Mouse (Mus musculus) midbrain, embryonic 12.5 days (tissue): ENCODE data around the gene Hsd11b2. TPM values are rescaled to one million over a fixed set of nuclear protein-coding genes. Genes with fewer than 3 reads are reported as not detected.
A peak's percentile ranks its signal among the peaks of the same experiment; 100 is the strongest.

Experiments used
- ATAC-seq: fragments of 200-750 bp; cut with Nextera tagmentation; 2 replicates; pipeline ENCODE4 v1.8.0; 2017; ENCODE audit warnings: low read depth, moderate TSS enrichment, moderate library complexity; ENCODE audit not compliant: low FRiP score
- H3K27ac ChIP-seq: fragments of 300-500 bp; sonication (generic); replicated peaks from 2 replicates; pipeline ENCODE4 v1.5.1; 2016; ENCODE audit warnings: mild to moderate bottlenecking
- H3K27me3 ChIP-seq: fragments of 300-500 bp; sonication (generic); 2 replicates; pipeline ENCODE4 v1.6.1; 2016; ENCODE audit warnings: mild to moderate bottlenecking
- H3K36me3 ChIP-seq: fragments of 300-500 bp; sonication (generic); 2 replicates; pipeline ENCODE4 v1.6.1; 2016
- H3K4me1 ChIP-seq: fragments of 300-500 bp; sonication (generic); 2 replicates; pipeline ENCODE4 v1.6.1; 2016
- H3K4me2 ChIP-seq: fragments of 300-500 bp; sonication (generic); replicated peaks from 2 replicates; pipeline ENCODE4 v1.6.1; 2016; ENCODE audit warnings: mild to moderate bottlenecking, moderate library complexity
- H3K4me3 ChIP-seq: fragments of 300-500 bp; sonication (generic); 2 replicates; pipeline ENCODE4 v1.5.1; 2016; ENCODE audit warnings: mild to moderate bottlenecking
- H3K9ac ChIP-seq: fragments of 300-500 bp; sonication (generic); replicated peaks from 2 replicates; pipeline ENCODE4 v1.6.1; 2016; ENCODE audit warnings: mild to moderate bottlenecking, moderate library complexity
- H3K9me3 ChIP-seq: fragments of 300-500 bp; sonication (generic); 2 replicates; pipeline ENCODE4 v1.6.1; 2016; ENCODE audit warnings: mild to moderate bottlenecking
- WGBS: fragments of 180-500 bp; shearing (Covaris S2); methylation state at CpG from one replicate; pipeline ENCODE4 v1.1.7; 2016; 5-methylcytosine and 5-hydroxymethylcytosine counted together
- polyA plus RNA-seq: library from polyadenylated mRNA; unstranded; fragments of >200 nt; fragmentation: Nextera tagmentation; extraction: Ambion mirVana; gene quantifications from 2 replicates; pipeline ENCODE4 v1.2.1, GENCODE M21; 2016

Gene Hsd11b2
- polyA plus RNA-seq: 20.1 and 23.5 TPM in 2 replicates

DNA sequence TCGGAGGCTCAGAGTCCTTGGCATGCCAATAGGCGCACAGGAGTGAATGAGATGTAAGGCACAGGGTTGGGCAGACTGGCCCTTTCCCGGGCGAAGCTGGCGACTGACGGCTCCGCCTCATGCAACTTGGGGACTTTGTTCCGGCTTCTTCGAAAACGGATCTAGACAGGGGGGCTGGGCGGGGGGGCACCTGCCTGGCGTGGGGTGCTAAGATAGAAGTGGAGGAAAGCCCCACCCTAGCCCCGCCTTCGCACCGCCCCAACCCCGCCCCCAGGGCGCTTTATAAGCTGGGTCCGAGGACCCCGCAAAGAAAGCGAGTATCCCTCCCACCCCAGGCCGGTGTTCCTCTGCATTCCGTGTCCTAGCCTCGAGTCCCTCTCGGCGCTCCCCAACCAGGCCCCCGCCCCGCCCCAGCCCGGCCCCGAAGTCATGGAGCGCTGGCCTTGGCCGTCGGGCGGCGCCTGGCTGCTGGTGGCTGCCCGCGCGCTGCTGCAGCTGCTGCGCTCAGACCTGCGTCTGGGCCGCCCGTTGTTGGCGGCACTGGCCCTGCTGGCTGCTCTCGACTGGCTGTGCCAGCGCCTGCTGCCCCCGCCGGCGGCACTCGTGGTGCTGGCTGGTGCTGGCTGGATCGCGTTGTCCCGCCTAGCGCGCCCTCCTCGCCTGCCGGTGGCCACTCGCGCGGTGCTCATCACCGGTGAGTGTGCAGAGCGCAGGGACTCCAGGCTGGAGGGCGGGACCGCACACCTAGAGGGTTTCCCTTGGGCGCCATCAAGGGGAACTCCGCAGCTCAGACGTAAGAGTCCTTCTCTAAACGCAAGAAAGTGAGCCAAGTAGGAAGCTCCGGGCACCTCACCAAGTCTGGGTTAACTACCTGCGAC is at the start of gene Hsd11b2:
Hsd11b2 (plus strand) TSS at position 320 of the 878 bp plus-strand sequence.
- Histone ChIP-seq H3K27me3 (peaks cover 30% of the 10 kb centered on the region), H3K27ac (peak within 1 kb of the TSS; percentile 80), H3K9me3 (no peaks in the 10 kb centered on the region), H3K4me2 (peak within 1 kb of the TSS; percentile 96), H3K4me3 (peak within 1 kb of the TSS; percentile 67), H3K4me1 (peaks cover 51% of the 10 kb centered on the region), H3K9ac (peak within 1 kb of the TSS; percentile 91), H3K36me3 (peaks cover 17% of the 10 kb centered on the region)
- under 1% methylated on average over 63 of the region's 68 CpGs for WGBS
- peak; percentile 63 for ATAC-seq

GRCm38 (mm10) chr8:105469041-105469695 is 49.4 kb upstream of the Hsd11b2 start:
- H3K27me3 ChIP-seq: peaks cover 18% of the 10 kb centered on the region
- H3K4me3 ChIP-seq: peak overlapping the region; percentile 45; the same call in 1 of the 2 replicates
- H3K27ac ChIP-seq: peak overlapping the region; percentile 80
- no peaks in the 10 kb centered on the region for H3K9me3 ChIP-seq
- peaks cover 18% of the 10 kb centered on the region for H3K36me3 ChIP-seq
- peaks cover 48% of the 10 kb centered on the region for H3K4me1 ChIP-seq
- H3K4me2 ChIP-seq: peak overlapping the region; percentile 64
- WGBS: 30% methylated on average over 6 of the region's 6 CpGs
- H3K9ac ChIP-seq: no peak overlapping the region
- peak; percentile 50 for ATAC-seq

GRCm38 (mm10) chr8:105469816-105470215 is 48.7 kb upstream of the Hsd11b2 start:
- H3K4me1 ChIP-seq: peaks cover 49% of the 10 kb centered on the region
- WGBS: 88% methylated on average over 5 of the region's 5 CpGs
- 0 out of 2 replicates have a peak overlapping the region, but pooled peaks have one; percentile 61 for H3K9ac ChIP-seq
- H3K9me3 ChIP-seq: no peaks in the 10 kb centered on the region
- H3K27me3 ChIP-seq: peaks cover 21% of the 10 kb centered on the region
- H3K36me3 ChIP-seq: peaks cover 18% of the 10 kb centered on the region
- H3K4me3 ChIP-seq: peak overlapping the region; percentile 45
- peak overlapping the region; percentile 80 for H3K27ac ChIP-seq
- no peak for ATAC-seq
- H3K4me2 ChIP-seq: peak overlapping the region; percentile 64

GRCm38 (mm10) chr8:105470262-105470661 is 48.3 kb upstream of the Hsd11b2 start:
- H3K36me3 ChIP-seq: peaks cover 18% of the 10 kb centered on the region
- no peak for ATAC-seq
- peaks cover 26% of the 10 kb centered on the region for H3K27me3 ChIP-seq
- H3K4me1 ChIP-seq: peaks cover 54% of the 10 kb centered on the region
- WGBS: 72% methylated on average over 5 of the region's 5 CpGs
- H3K27ac ChIP-seq: peak overlapping the region; percentile 80
- peak overlapping the region; percentile 45 for H3K4me3 ChIP-seq
- peak overlapping the region; percentile 61 for H3K9ac ChIP-seq
- H3K4me2 ChIP-seq: peak overlapping the region; percentile 64
- no peaks in the 10 kb centered on the region for H3K9me3 ChIP-seq

DNA sequence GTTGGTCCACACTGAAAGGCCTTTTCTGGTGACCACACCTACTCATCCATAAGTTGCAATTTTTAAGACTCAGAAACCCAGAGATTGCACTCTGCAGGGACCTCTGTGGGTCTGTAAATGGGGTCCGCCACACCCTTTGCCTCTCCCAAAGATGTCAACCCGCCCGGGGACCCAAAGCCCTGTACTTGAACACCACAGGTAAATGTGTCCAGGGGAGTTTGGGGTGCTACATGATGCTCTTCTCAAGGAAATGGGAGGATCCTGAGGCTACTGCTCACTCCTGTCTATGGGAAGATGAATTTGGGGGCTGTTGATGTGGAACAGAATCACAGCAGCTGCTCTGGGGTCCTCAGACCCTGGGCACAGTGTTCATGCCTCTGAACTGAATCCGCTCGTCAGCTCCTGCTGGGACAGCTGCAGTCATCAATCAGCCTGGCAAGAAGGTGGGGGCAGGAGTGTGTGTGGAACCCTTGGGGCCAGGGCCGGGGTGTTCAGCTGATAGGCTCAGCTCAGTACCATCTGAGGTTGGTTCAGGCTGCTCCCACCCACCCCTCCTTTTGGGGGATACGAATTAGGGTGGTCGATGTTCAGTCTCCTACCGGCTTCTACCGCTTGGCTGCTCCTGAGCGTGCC is 47.8 kb upstream of the Hsd11b2 start:
- Histone ChIP-seq H3K9me3 (no peaks in the 10 kb centered on the region), H3K4me1 (peaks cover 59% of the 10 kb centered on the region), H3K4me3 (peak overlapping the region; percentile 45), H3K9ac (peak overlapping the region; percentile 61), H3K4me2 (peak overlapping the region; percentile 64), H3K36me3 (peaks cover 18% of the 10 kb centered on the region), H3K27me3 (peaks cover 30% of the 10 kb centered on the region), H3K27ac (peak overlapping the region; percentile 80)
- WGBS: 20% methylated on average over 11 of the region's 11 CpGs
- ATAC-seq: no peak

DNA sequence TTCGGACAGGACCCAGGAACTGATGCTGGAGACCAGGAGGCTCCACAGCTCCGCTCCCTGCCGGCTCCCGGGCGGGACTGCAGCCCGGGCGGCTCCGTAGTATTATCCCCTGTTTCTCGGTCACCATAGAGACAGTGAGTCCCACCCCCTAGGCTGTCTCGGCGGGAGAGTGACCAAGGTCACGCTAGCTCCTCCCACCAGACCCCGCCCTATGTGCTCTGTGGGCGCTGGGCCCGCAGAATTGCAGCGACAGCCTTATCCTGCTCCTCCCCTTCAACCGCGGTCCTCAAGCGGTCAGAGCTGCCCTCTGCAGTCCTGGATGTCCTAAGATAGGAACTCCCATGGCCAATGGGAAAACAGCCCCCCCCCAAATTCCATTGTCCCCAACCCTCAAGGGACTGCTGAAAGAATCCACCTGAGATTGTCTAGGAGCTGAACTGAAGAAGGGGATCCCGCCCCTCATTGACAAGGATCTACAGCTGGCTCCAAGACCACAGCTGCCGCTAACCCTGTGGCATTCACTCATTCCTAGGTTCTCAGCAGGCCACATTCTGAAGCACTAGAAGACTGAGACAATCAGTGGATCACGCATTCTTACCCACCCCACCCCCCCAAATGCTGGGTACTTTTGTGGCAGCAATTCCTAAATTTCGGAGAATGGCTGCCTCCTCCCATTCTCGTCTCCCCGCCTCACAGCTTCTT is 47.1 kb upstream of the Hsd11b2 start, which contains the start of gene Tppp3:
Tppp3 (minus strand) TSS at position 213 of the 702 bp plus-strand sequence.
- WGBS: 4% methylated on average over 25 of the region's 25 CpGs
- peak; percentile 94 for ATAC-seq
- peak within 1 kb of the TSS; percentile 61 for H3K9ac ChIP-seq
- H3K36me3 ChIP-seq: peaks cover 15% of the 10 kb centered on the region
- H3K27me3 ChIP-seq: peaks cover 34% of the 10 kb centered on the region
- no peaks in the 10 kb centered on the region for H3K9me3 ChIP-seq
- peak within 1 kb of the TSS; percentile 64 for H3K4me2 ChIP-seq
- peak within 1 kb of the TSS; percentile 80 for H3K27ac ChIP-seq
- peak within 1 kb of the TSS; percentile 45 for H3K4me3 ChIP-seq
- H3K4me1 ChIP-seq: peaks cover 59% of the 10 kb centered on the region

- no peak overlapping the region for H3K27ac ChIP-seq
- WGBS: 15% methylated on average over 23 of the region's 23 CpGs
Measured at GRCm38 (mm10) chr8:105472414-105472932, 46.1 kb upstream of the Hsd11b2 start.

GRCm38 (mm10) chr8:105472983-105473382 is 45.6 kb upstream of the Hsd11b2 start:
- Histone ChIP-seq H3K4me1 (peaks cover 59% of the 10 kb centered on the region), H3K9me3 (no peaks in the 10 kb centered on the region), H3K4me3 (no peak overlapping the region)

More at GRCm38 (mm10) chr8:105472414-105472932, 46.1 kb upstream of the Hsd11b2 start:
- H3K4me1 ChIP-seq: peaks cover 59% of the 10 kb centered on the region
- 0 out of 2 replicates have a peak overlapping the region, but pooled peaks have one; percentile 3 for H3K4me2 ChIP-seq
- H3K27me3 ChIP-seq: peaks cover 34% of the 10 kb centered on the region
- no peak overlapping the region for H3K9ac ChIP-seq
- no peak for ATAC-seq
- peaks cover 5% of the 10 kb centered on the region for H3K36me3 ChIP-seq
- no peak overlapping the region for H3K4me3 ChIP-seq
- H3K9me3 ChIP-seq: no peaks in the 10 kb centered on the region

DNA sequence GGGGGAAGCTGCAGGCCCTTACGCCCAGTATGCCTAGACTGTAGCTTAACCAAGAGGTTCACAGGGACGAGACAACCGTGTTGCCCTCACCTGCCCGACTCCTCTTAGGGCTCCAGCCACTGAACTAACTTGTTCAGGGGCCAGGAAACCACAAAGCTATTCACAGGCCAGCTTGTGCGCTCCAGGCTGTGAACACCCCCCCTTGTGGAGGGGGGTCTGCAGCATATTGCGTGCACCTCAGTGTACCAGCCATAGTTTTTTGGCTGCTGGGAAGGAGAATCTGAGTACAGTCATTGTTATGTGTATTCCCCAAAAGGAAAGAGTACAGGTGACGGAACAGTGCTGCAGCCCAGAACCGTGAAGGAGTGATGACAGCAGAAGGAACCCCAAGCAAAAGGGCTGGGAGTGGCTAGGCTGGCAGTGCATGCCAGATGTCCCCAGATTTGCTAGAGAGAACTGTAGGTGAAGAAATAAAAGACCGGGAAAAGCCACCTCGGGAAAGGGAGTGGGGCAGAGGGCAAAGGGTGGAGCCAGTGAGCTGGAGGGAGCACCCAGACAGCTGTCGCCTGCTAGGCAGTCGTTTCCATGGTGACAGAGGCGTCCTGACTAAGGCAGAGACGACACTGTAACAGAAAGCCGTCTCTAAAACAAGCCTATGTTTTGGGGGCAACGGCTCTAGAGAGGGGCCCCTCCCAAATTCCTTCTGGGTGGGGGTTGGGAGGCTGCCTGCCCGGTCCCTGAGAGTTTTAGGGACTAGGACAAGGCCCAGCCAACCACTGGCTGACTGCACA is 44.5 kb upstream of the Hsd11b2 start:
- Histone ChIP-seq H3K4me3 (no peak overlapping the region), H3K4me2 (peak overlapping the region; percentile 19), H3K27me3 (peaks cover 34% of the 10 kb centered on the region), H3K27ac (peak overlapping the region; percentile 44), H3K4me1 (peaks cover 58% of the 10 kb centered on the region), H3K36me3 (no peaks in the 10 kb centered on the region), H3K9me3 (no peaks in the 10 kb centered on the region), H3K9ac (peak overlapping the region; percentile 46; the same call in 1 of the 2 replicates)
- 27% methylated on average over 17 of the region's 17 CpGs for WGBS
- no peak for ATAC-seq

More at GRCm38 (mm10) chr8:105472983-105473382, 45.6 kb upstream of the Hsd11b2 start:
- no peak overlapping the region for H3K27ac ChIP-seq
- H3K36me3 ChIP-seq: peaks cover under 1% of the 10 kb centered on the region
- no peak overlapping the region for H3K4me2 ChIP-seq
- no peak overlapping the region for H3K9ac ChIP-seq
- 48% methylated on average over 9 of the region's 9 CpGs for WGBS
- ATAC-seq: no peak
- H3K27me3 ChIP-seq: peaks cover 34% of the 10 kb centered on the region

DNA sequence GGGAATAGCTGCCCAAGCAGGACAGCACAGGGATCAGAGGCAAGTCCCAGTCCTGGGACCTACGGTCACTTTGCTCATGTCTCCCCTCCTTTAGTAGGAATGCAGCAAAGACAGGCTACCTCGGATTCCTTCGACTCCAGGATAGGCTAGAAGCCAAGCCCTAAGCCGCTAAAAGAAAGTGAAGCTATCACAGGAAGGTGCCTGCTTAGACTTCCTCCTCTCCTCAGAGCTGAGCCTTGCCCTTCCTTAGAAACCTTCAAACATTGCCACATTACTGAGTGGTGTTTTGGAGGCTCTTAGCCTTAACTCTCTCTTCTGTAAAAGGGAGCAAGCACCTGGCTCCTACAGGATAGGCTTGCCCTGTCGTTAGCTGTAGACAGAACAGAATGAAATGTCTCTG is 43.9 kb upstream of the Hsd11b2 start:
- H3K4me3 ChIP-seq: no peak overlapping the region
- peak overlapping the region; percentile 19 for H3K4me2 ChIP-seq
- peaks cover 51% of the 10 kb centered on the region for H3K4me1 ChIP-seq
- ATAC-seq: no peak
- peaks cover 34% of the 10 kb centered on the region for H3K27me3 ChIP-seq
- 0 out of 2 replicates have a peak, but pooled peaks cover 3% of the 10 kb centered on the region for H3K36me3 ChIP-seq
- H3K9ac ChIP-seq: peak overlapping the region; percentile 46; the same call in 1 of the 2 replicates
- H3K27ac ChIP-seq: peak overlapping the region; percentile 44
- no peaks in the 10 kb centered on the region for H3K9me3 ChIP-seq
- WGBS: 39% methylated on average over 5 of the region's 5 CpGs
